Comparison of ENCODE assay signal across 8 mouse cellular contexts in genomic region chr2:128816916-128817315, GRCm38 (mm10). TPM values are rescaled to one million over a fixed set of nuclear protein-coding genes. Genes with fewer than 3 reads are reported as not detected.
DNase-seq lines count a peak whose midpoint lies in the region; ATAC-seq and TF ChIP-seq lines count a peak whose summit lies in the region.

No protein-coding gene starts in this region.

- H3K27ac ChIP-seq in heart, embryonic 12.5 days (ENCODE audit: poor library complexity, severe bottlenecking), result 0 out of 2 replicates have a peak overlapping the region, but pooled peaks have one; percentile 23
- no peak overlapping the region for H3K27ac ChIP-seq in hindbrain, embryonic 13.5 days
- no peak overlapping the region for H3K27ac ChIP-seq in midbrain, embryonic 11.5 days (ENCODE audit: low read depth, low read length)
- no peak overlapping the region for H3K27ac ChIP-seq in thymus, adult 2 months (ENCODE audit: control insufficient read depth, insufficient read depth, low read length)

- no peak for ATAC-seq in heart, embryonic 12.5 days (ENCODE audit: insufficient number of reproducible peaks, low FRiP score)
- ATAC-seq in hindbrain, embryonic 13.5 days (ENCODE audit: low FRiP score), result no peak
- no peak for ATAC-seq in midbrain, embryonic 11.5 days (ENCODE audit: low FRiP score)
- ATAC-seq in activated CD4-positive, CD25-positive, alpha-beta regulatory T cell, adult 4 months, result no peak

- no peak for DNase-seq in heart, postnatal 25 days (ENCODE audit: low spot score)
- peak; percentile 20 for DNase-seq in NIH3T3 (ENCODE audit: low read depth)
- DNase-seq in midbrain, embryonic 11.5 days (ENCODE audit: low spot score, missing footprints), result no peak
- no peak for DNase-seq in yolk sac, embryonic 10.5 days (ENCODE audit: low spot score)
- no peak for DNase-seq in thymus, adult 2 months

- intact Hi-C loops in heart, postnatal 25 days (cut with DNase I), result loop anchor here (1.0 to 10.0 kb wide), 2 partner anchors 62 to 119 kb away; partner anchors contain the start of gene Mertk

- no peak overlapping the region for H3K9ac ChIP-seq in heart, embryonic 12.5 days
- H3K9ac ChIP-seq in hindbrain, embryonic 13.5 days, result no peak overlapping the region
- no peak overlapping the region for H3K9ac ChIP-seq in midbrain, embryonic 11.5 days (ENCODE audit: low read length)

- 47% methylated on average over 6 of the region's 6 CpGs for WGBS in heart, embryonic 12.5 days
- 45% methylated on average over 6 of the region's 6 CpGs for WGBS in hindbrain, embryonic 13.5 days
- 55% methylated on average over 6 of the region's 6 CpGs for WGBS in midbrain, embryonic 11.5 days
- 52% methylated on average over 6 of the region's 6 CpGs for WGBS in thymus, adult 2 months

- H3K9me3 ChIP-seq in heart, embryonic 12.5 days (replicated peaks), result no peaks in the 10 kb centered on the region
- H3K9me3 ChIP-seq in hindbrain, embryonic 13.5 days, result no peaks in the 10 kb centered on the region
- no peaks in the 10 kb centered on the region for H3K9me3 ChIP-seq in midbrain, embryonic 11.5 days (ENCODE audit: control insufficient read depth, low read length)

- H3K27me3 ChIP-seq in heart, embryonic 12.5 days (replicated peaks), result no peaks in the 10 kb centered on the region
- H3K27me3 ChIP-seq in hindbrain, embryonic 13.5 days, result no peaks in the 10 kb centered on the region
- H3K27me3 ChIP-seq in midbrain, embryonic 11.5 days (ENCODE audit: control insufficient read depth, insufficient read depth, low read length), result no peaks in the 10 kb centered on the region
- no peaks in the 10 kb centered on the region; the same call in 1 of the 2 replicates for H3K27me3 ChIP-seq in thymus, adult 2 months (ENCODE audit: control insufficient read depth, insufficient read depth, low read length)

- no peak for TF ChIP-seq POLR2A in thymus, adult 2 months (IDR thresholded peaks at IDR 0.05; ENCODE audit: control insufficient read depth, extremely low read depth, insufficient read depth, low read length, poor library complexity)

- H3K4me2 ChIP-seq in heart, embryonic 12.5 days, result 0 out of 2 replicates have a peak overlapping the region, but pooled peaks have one; percentile 14
- H3K4me2 ChIP-seq in hindbrain, embryonic 13.5 days, result peak overlapping the region; percentile 71
- H3K4me2 ChIP-seq in midbrain, embryonic 11.5 days, result peak overlapping the region; percentile 65; the same call in 1 of the 2 replicates

- TF ChIP-seq CTCF in thymus, adult 2 months (IDR thresholded peaks at IDR 0.05; ENCODE audit: borderline replicate concordance, control insufficient read depth, extremely low read depth, insufficient read depth, low read length, poor library complexity), result no peak

- no peak overlapping the region for H3K4me3 ChIP-seq in heart, embryonic 12.5 days
- peak overlapping the region; percentile 63; the same call in 1 of the 2 replicates for H3K4me3 ChIP-seq in hindbrain, embryonic 13.5 days
- H3K4me3 ChIP-seq in midbrain, embryonic 11.5 days (ENCODE audit: low read depth, low read length), result no peak overlapping the region
- no peak overlapping the region for H3K4me3 ChIP-seq in thymus, adult 2 months (ENCODE audit: control insufficient read depth, insufficient read depth, low read length)

- H3K36me3 ChIP-seq in heart, embryonic 12.5 days, result no peaks in the 10 kb centered on the region
- H3K36me3 ChIP-seq in hindbrain, embryonic 13.5 days, result no peaks in the 10 kb centered on the region
- H3K36me3 ChIP-seq in midbrain, embryonic 11.5 days (ENCODE audit: control insufficient read depth, insufficient read depth, low read length), result no peaks in the 10 kb centered on the region
- no peaks in the 10 kb centered on the region for H3K36me3 ChIP-seq in thymus, adult 2 months (ENCODE audit: control insufficient read depth, insufficient read depth, low read length)

- peaks cover 17% of the 10 kb centered on the region for H3K4me1 ChIP-seq in heart, embryonic 12.5 days (replicated peaks)
- peaks cover 28% of the 10 kb centered on the region for H3K4me1 ChIP-seq in hindbrain, embryonic 13.5 days (replicated peaks)
- H3K4me1 ChIP-seq in midbrain, embryonic 11.5 days (ENCODE audit: control insufficient read depth, insufficient read depth, low read length), result peaks cover 4% of the 10 kb centered on the region; the same call in 1 of the 2 replicates
- H3K4me1 ChIP-seq in thymus, adult 2 months (replicated peaks; ENCODE audit: control insufficient read depth, insufficient read depth, low read length), result peaks cover 8% of the 10 kb centered on the region

RNA-seq across cellular contexts. Expression of gene Tmem87b, which starts 1.0 kb away (rescaled TPM):
- polyA plus RNA-seq in heart, embryonic 12.5 days (2016; fragmentation: Nextera tagmentation; extraction: Ambion mirVana), result 26.7 and 29.7 TPM in 2 replicates
- 10 to 100 TPM; 20.1 to 24.8 TPM for total RNA-seq in heart, postnatal 25 days (2021)
- 36.3 and 39.0 TPM in 2 replicates for polyA plus RNA-seq in hindbrain, embryonic 13.5 days (2015; fragmentation: Nextera tagmentation; extraction: Ambion mirVana)
- 21.7 and 24.1 TPM in 2 replicates for polyA plus RNA-seq in midbrain, embryonic 11.5 days (2014; fragmentation: Nextera tagmentation; extraction: Ambion mirVana)
- polyA plus RNA-seq in thymus, adult 2 months (2012; rRNA removed), result 16.2 and 18.3 TPM in 2 replicates
- 10 to 100 TPM; 13.9 to 14.1 TPM for polyA plus RNA-seq in activated CD4-positive, CD25-positive, alpha-beta regulatory T cell, adult 4 months (2017; shearing (Covaris generic))

RNA-seq across cellular contexts. Expression of gene Fbln7, which starts 45.9 kb away (rescaled TPM):
- polyA plus RNA-seq in heart, embryonic 12.5 days (2016; fragmentation: Nextera tagmentation; extraction: Ambion mirVana), result 1.0 and 1.5 TPM in 2 replicates
- total RNA-seq in heart, postnatal 25 days (2021), result under 1 TPM; 0.50 to 0.57 TPM
- 1.2 and 1.8 TPM in 2 replicates for polyA plus RNA-seq in hindbrain, embryonic 13.5 days (2015; fragmentation: Nextera tagmentation; extraction: Ambion mirVana)
- 2.2 and 2.4 TPM in 2 replicates for polyA plus RNA-seq in midbrain, embryonic 11.5 days (2014; fragmentation: Nextera tagmentation; extraction: Ambion mirVana)
- polyA plus RNA-seq in thymus, adult 2 months (2012; rRNA removed), result 0.64 and 0.69 TPM in 2 replicates
- polyA plus RNA-seq in activated CD4-positive, CD25-positive, alpha-beta regulatory T cell, adult 4 months (2017; shearing (Covaris generic)), result not detected

Comparison
In these comparisons a context has a peak if more than half of its experiments do, and no peak if none do; other contexts are left out.
1. H3K4me2 ChIP-seq: peak in every context shown above with its lines; median percentile 71 in hindbrain, embryonic 13.5 days; 65 in midbrain, embryonic 11.5 days; 14 in heart, embryonic 12.5 days.